Comparison of ENCODE assay signal across 9 mouse cellular contexts in the genomic region with DNA sequence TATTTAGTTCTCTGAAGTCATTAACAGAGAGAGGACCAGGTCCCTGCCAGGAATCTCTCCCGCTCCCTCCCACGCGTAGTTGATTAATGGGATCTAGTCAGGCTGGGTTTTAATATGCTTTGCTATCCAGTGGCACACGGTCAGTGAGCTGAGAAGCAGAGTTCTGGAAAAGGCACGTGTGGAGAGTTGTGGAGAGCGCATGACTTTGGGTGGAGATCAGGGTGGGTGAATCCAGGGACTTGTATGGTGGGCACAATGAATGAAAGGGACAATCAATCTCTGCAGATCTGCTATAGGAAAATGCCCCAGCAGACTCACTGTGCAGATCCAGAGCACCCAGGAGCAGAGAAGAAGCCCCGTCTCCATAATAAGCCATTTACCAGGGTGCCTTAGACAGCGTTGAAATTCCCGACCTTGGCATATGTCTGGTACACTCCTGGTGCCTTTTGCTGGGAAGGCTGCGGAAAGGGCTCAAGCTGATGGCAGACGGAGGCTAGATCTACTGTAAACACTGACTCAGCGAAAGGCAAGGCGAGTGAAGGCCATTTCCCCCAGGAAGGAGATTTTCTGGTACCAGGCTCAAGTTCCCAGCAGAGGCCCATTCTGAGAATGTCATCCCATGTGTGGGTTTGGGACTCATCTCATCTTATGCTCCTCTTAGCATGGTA.
DNase-seq lines count a peak whose midpoint lies in the region; ATAC-seq lines count a peak whose summit lies in the region.
"Had no signal": no experiment of that assay in that cellular context is flagged by ENCODE, and none has a peak within 500 bp of the region (broad histone marks: within the 10 kb centered on the region; RNA-seq: fewer than 3 reads in every experiment).

No protein-coding gene starts in this region.

- peak overlapping the region; percentile 48; the same call in 1 of the 2 replicates for H3K4me2 ChIP-seq in liver, embryonic 11.5 days
- no peak overlapping the region for H3K4me2 ChIP-seq in hindbrain, embryonic 11.5 days (replicated peaks; ENCODE audit: low read depth, low read length)
- H3K4me2 ChIP-seq in limb, embryonic 13.5 days (replicated peaks), result no peak overlapping the region

- WGBS in liver, embryonic 11.5 days, result 60% methylated on average over 13 of the region's 13 CpGs
- 67% methylated on average over 13 of the region's 13 CpGs for WGBS in hindbrain, embryonic 11.5 days
- WGBS in limb, embryonic 13.5 days, result 57% methylated on average over 13 of the region's 13 CpGs

- H3K27ac ChIP-seq in liver, embryonic 11.5 days (ENCODE audit: low read depth, low read length), result peak overlapping the region; percentile 9; the same call in 1 of the 2 replicates
- no peak overlapping the region for H3K27ac ChIP-seq in hindbrain, embryonic 11.5 days (ENCODE audit: low read depth, low read length)
- peak overlapping the region; percentile 15; the same call in 1 of the 2 replicates for H3K27ac ChIP-seq in limb, embryonic 13.5 days

- peaks cover 2% of the 10 kb centered on the region; the same call in 1 of the 2 replicates for H3K4me1 ChIP-seq in liver, embryonic 11.5 days (replicated peaks; ENCODE audit: control insufficient read depth, insufficient read depth, low read length)
- no peaks in the 10 kb centered on the region for H3K4me1 ChIP-seq in hindbrain, embryonic 11.5 days (replicated peaks; ENCODE audit: control insufficient read depth, insufficient read depth, low read length)
- H3K4me1 ChIP-seq in limb, embryonic 13.5 days, result peaks cover 33% of the 10 kb centered on the region

- no peak for DNase-seq in liver, embryonic 11.5 days (ENCODE audit: low spot score)
- no peak for DNase-seq in liver
- peak; percentile 74 for DNase-seq in adrenal gland, postnatal 14 days
- peak; percentile 8 for DNase-seq in hindbrain, embryonic 11.5 days (ENCODE audit: low spot score)
- DNase-seq in frontal cortex, postnatal 10 days (ENCODE audit: low spot score in 2 of 2), result no peak
- no peak for DNase-seq in cerebellum, adult 11 months
- DNase-seq in layer of hippocampus, adult 11-12 months (ENCODE audit: low spot score), result no peak

- H3K9me3 ChIP-seq in liver, embryonic 11.5 days (ENCODE audit: control insufficient read depth, low read length), result no peaks in the 10 kb centered on the region
- H3K9me3 ChIP-seq in hindbrain, embryonic 11.5 days (ENCODE audit: control insufficient read depth, low read length), result no peaks in the 10 kb centered on the region
- no peaks in the 10 kb centered on the region for H3K9me3 ChIP-seq in limb, embryonic 13.5 days

- H3K27me3 ChIP-seq in liver, embryonic 11.5 days (replicated peaks; ENCODE audit: control insufficient read depth, insufficient read depth, low read length), result no peaks in the 10 kb centered on the region
- H3K27me3 ChIP-seq in hindbrain, embryonic 11.5 days (ENCODE audit: control insufficient read depth, insufficient read depth, low read length), result no peaks in the 10 kb centered on the region
- H3K27me3 ChIP-seq in limb, embryonic 13.5 days, result no peaks in the 10 kb centered on the region
- H3K27me3 ChIP-seq: Patski had no signal

- H3K36me3 ChIP-seq in liver, embryonic 11.5 days (ENCODE audit: control insufficient read depth, insufficient read depth, low read length), result no peaks in the 10 kb centered on the region
- no peaks in the 10 kb centered on the region for H3K36me3 ChIP-seq in hindbrain, embryonic 11.5 days (ENCODE audit: control insufficient read depth, insufficient read depth, low read length)
- no peaks in the 10 kb centered on the region for H3K36me3 ChIP-seq in limb, embryonic 13.5 days

- ATAC-seq in liver, embryonic 11.5 days (replicated peaks; ENCODE audit: low FRiP score), result no peak
- ATAC-seq in hindbrain, embryonic 11.5 days (ENCODE audit: low FRiP score), result no peak
- no peak for ATAC-seq in limb, embryonic 13.5 days (ENCODE audit: low FRiP score, low read depth)
- ATAC-seq: Patski had no signal

- H3K9ac ChIP-seq in liver, embryonic 11.5 days (ENCODE audit: low read depth, low read length), result no peak overlapping the region
- H3K9ac ChIP-seq in hindbrain, embryonic 11.5 days (ENCODE audit: low read depth, low read length), result no peak overlapping the region
- no peak overlapping the region; the same call in 1 of the 2 replicates for H3K9ac ChIP-seq in limb, embryonic 13.5 days

- H3K4me3 ChIP-seq in liver, embryonic 11.5 days (ENCODE audit: low read depth, low read length), result no peak overlapping the region; the same call in 1 of the 2 replicates
- no peak overlapping the region for H3K4me3 ChIP-seq in hindbrain, embryonic 11.5 days (ENCODE audit: low read depth, low read length)
- no peak overlapping the region for H3K4me3 ChIP-seq in limb, embryonic 13.5 days

Comparison
In these comparisons a context has a peak if more than half of its experiments do, and no peak if none do; other contexts are left out.
1. DNase-seq: peak in adrenal gland, postnatal 14 days (single experiment) and hindbrain, embryonic 11.5 days (single experiment); none in liver, embryonic 11.5 days (single experiment), liver (single experiment), frontal cortex, postnatal 10 days (0 of 2), cerebellum, adult 11 months (single experiment) and layer of hippocampus, adult 11-12 months (single experiment).